Mouse (Mus musculus) erythroblast, embryonic 14.5 days (primary cell): ENCODE data around the gene Papolb. TPM values are rescaled to one million over a fixed set of nuclear protein-coding genes. Genes with fewer than 3 reads are reported as not detected.

Source experiments
- H3K27me3 ChIP-seq: 2 replicates; pipeline ENCODE4 v1.6.1; 2012; ENCODE audit warnings: inconsistent platforms; ENCODE audit not compliant: control insufficient read depth
- H3K36me3 ChIP-seq: 2 replicates; pipeline ENCODE4 v1.6.1; 2012; ENCODE audit warnings: mild to moderate bottlenecking, inconsistent platforms; ENCODE audit not compliant: control insufficient read depth
- H3K4me1 ChIP-seq: 2 replicates; pipeline ENCODE4 v1.6.1; 2012; ENCODE audit warnings: inconsistent platforms; ENCODE audit not compliant: control insufficient read depth
- H3K4me3 ChIP-seq: replicated peaks from 2 replicates; pipeline ENCODE3; 2012; ENCODE audit warnings: moderate library complexity, mild to moderate bottlenecking, inconsistent platforms
- H3K9me3 ChIP-seq: 2 replicates; pipeline ENCODE4 v1.6.1; 2012; ENCODE audit warnings: low read length, inconsistent platforms, mixed read lengths; ENCODE audit not compliant: control insufficient read depth
- GATA1 ChIP-seq: IDR thresholded peaks from 2 replicates; pipeline ENCODE4 v1.6.1; 2012; ENCODE audit warnings: low read length, inconsistent platforms, mixed read lengths
- TAL1 ChIP-seq: IDR thresholded peaks from 3 replicates; pipeline ENCODE4 v1.6.1; 2012; ENCODE audit warnings: low read length, inconsistent platforms, mixed read lengths
- polyA plus RNA-seq: library from polyadenylated mRNA; stranded (reverse); fragments of >175 nt; gene quantifications from 2 replicates; pipeline ENCODE4 v1.2.3, GENCODE M21; 2012

The Papolb gene
- polyA plus RNA-seq, 1 experiment = not detected

DNA sequence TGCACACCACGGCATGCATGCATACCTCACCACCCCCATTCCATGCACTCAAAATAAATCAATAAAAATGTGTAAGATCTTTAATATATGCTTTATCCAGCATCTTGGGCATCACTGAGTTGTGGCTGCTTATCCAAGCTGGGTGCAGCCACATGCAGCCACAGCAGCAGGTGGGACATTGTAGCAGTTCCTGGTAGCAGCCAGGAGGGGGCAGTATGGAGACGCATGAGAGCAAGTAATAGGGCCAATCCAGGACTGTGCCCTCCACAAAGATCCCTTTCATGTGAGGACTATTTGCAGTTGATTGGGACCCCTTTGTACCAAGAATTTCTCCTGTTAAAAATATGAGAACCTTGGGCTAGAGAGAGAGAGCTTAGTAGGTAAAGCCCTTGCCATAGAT lies 47.4 kb downstream of the Papolb start:
- no peak for TF ChIP-seq TAL1
- no peak for TF ChIP-seq GATA1
- no peak overlapping the region for H3K4me3 ChIP-seq

DNA sequence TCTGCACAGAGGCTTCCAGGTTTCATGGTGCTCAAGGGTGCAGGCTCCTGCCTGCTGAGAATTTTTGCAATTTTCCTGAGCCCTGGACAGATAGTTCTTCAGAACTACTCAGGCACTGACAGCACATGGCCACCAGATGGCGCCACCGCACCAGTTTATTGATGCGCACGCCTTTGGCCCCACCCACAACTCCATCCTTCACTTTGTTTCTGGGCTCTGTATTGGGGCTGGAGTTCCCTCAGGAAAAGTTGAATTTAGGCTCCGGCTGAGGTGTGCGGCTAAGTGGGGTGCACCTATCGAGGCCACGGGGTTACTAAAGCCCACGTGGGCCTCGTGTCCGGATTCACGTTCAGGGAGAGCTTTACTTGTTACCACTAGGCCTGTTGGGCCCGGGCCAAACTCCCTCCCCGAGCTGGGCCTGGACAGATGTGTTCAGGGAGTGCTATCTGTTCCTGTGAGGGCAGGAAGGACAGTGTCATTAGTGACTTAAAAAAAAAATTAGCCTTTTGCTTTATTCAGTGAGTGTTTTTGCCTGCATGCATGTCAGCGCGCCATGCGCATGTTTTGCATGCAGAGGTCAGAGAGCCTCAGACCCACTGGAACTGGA lies 50.9 kb downstream of the Papolb start:
- peaks cover 33% of the 10 kb centered on the region for H3K36me3 ChIP-seq
- H3K9me3 ChIP-seq = no peaks in the 10 kb centered on the region
- H3K4me1 ChIP-seq = no peaks in the 10 kb centered on the region
- H3K4me3 ChIP-seq = no peak overlapping the region
- H3K27me3 ChIP-seq = no peaks in the 10 kb centered on the region
- TF ChIP-seq GATA1 = no peak
- no peak for TF ChIP-seq TAL1

More for the DNA sequence above, 47.4 kb downstream of the Papolb start:
- Histone ChIP-seq H3K36me3 (peaks cover 4% of the 10 kb centered on the region), H3K4me1 (no peaks in the 10 kb centered on the region), H3K9me3 (no peaks in the 10 kb centered on the region), H3K27me3 (no peaks in the 10 kb centered on the region)

DNA sequence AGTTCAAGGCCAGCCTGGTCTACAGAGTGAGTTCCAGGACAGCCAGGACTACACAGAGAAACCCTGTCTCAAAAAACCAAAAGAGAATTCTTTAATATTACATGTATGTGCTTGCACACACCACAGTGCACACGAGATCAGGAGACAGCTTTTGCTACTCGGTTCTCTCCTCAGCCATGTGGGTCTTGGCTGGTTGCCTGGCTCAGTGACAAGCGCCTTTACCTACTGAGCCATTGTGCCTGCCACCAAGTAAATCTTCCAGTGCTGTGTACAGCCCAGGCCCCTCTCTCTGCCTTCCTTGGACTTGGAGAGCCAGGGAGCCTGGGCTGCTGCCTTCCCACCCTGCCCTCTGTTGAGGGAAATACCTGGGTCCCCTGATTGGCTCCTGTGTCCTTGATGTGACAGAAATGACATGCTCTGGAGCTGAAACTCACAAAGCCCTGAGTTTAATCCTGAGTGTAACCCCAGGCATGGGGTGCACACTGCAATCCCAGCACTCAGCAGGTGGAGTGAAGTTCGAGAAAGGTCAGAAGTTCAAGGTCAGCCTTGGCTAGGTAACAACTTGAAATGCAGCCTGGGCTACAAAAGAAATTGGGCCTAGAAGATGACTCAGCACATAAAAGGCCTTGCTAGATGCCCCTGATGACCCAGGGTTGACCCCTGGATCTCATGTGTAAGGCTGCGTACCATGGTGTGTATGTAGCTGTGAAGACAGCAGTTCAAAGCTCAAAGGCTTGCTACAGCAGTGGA lies 51.8 kb downstream of the Papolb start:
- no peak for TF ChIP-seq GATA1
- no peak for TF ChIP-seq TAL1
- Histone ChIP-seq H3K36me3 (peaks cover 37% of the 10 kb centered on the region), H3K9me3 (no peaks in the 10 kb centered on the region), H3K4me3 (no peak overlapping the region), H3K27me3 (no peaks in the 10 kb centered on the region), H3K4me1 (no peaks in the 10 kb centered on the region)

DNA sequence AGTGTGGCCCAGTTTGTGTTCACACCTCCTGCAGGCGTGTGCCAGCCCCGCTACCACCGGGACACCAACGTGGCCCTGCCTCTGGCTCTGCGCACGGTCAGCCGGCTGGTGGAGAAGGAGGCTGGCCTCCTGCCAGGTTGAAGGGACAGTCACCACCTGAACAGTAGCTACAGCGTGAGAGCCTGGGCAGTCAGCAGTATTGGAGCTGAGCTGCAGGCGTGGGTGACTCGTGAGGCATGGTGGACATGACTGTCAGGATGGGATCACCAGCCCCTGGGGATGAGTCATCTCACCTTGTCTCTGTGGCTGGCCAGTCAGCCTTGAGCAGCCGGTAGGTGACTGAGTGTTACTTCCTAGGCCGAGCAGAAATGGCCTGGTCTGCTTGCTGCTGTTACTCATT lies 52.5 kb downstream of the Papolb start:
- TF ChIP-seq GATA1 (no peak), TAL1 (no peak)
- Histone ChIP-seq H3K36me3 (peaks cover 41% of the 10 kb centered on the region), H3K4me1 (no peaks in the 10 kb centered on the region), H3K27me3 (no peaks in the 10 kb centered on the region), H3K4me3 (no peak overlapping the region), H3K9me3 (no peaks in the 10 kb centered on the region)

Other genes starting within 250 kb of the Papolb start
- gene Foxk1, start 128.6 kb downstream of the Papolb start, polyA plus RNA-seq = 0.77 and 0.91 TPM in 2 replicates
- 1.7 and 1.9 TPM in 2 replicates for gene Ap5z1, start 66.1 kb downstream of the Papolb start, polyA plus RNA-seq
- 0.01 and 0.04 TPM in 2 replicates for gene Radil, start 21.0 kb upstream of the Papolb start, polyA plus RNA-seq
- gene Mmd2, start 78.7 kb upstream of the Papolb start, polyA plus RNA-seq = 0.02 TPM in 1 of 2 replicates, not detected in the other
- gene Wipi2, start 97.6 kb upstream of the Papolb start, polyA plus RNA-seq = 2.7 and 3.2 TPM in 2 replicates
- not detected in 2 replicates for gene Slc29a4, start 162.4 kb upstream of the Papolb start, polyA plus RNA-seq